Mouse (Mus musculus) kidney, postnatal 0 days (tissue): ENCODE measurements at regions not wholly inside any gene's neighbourhood (a gene's known extent, or its start where the extent isn't known, plus 50 kb on each side); places are given as distances from the start of the nearest gene placed in this dataset.

Experiments used
- ATAC-seq: fragments of 200-750 bp; cut with Nextera tagmentation; replicated peaks from 2 replicates; pipeline ENCODE4 v1.8.0; 2017; ENCODE audit warnings: low read depth, moderate number of reproducible peaks, moderate TSS enrichment, moderate library complexity; ENCODE audit not compliant: low FRiP score
- DNase-seq: peaks from one replicate; pipeline ENCODE4 v3.0.0-alpha.2; 2016; ENCODE audit warnings: low spot score
- H3K27ac ChIP-seq: fragments of 300-500 bp; sonication (generic); 2 replicates; pipeline ENCODE4 v1.5.1; 2014; ENCODE audit warnings: mild to moderate bottlenecking
- H3K27me3 ChIP-seq: fragments of 300-500 bp; sonication (generic); 2 replicates; pipeline ENCODE4 v1.6.1; 2014; ENCODE audit warnings: low read length, mixed read lengths; ENCODE audit not compliant: insufficient read depth
- H3K36me3 ChIP-seq: fragments of 300-500 bp; sonication (generic); 2 replicates; pipeline ENCODE4 v1.6.1; 2014; ENCODE audit warnings: low read length, mixed read lengths; ENCODE audit not compliant: insufficient read depth
- H3K4me1 ChIP-seq: fragments of 300-500 bp; sonication (generic); replicated peaks from 2 replicates; pipeline ENCODE4 v1.6.1; 2014; ENCODE audit warnings: antibody characterized with exemption, low read length, mixed read lengths; ENCODE audit not compliant: insufficient read depth
- H3K4me2 ChIP-seq: fragments of 300-500 bp; sonication (generic); 2 replicates; pipeline ENCODE4 v1.6.1; 2014; ENCODE audit warnings: mild to moderate bottlenecking, low read length, moderate library complexity, mixed read lengths
- H3K4me3 ChIP-seq: fragments of 300-500 bp; sonication (generic); replicated peaks from 2 replicates; pipeline ENCODE4 v1.5.1; 2014; ENCODE audit warnings: low read depth, low read length
- H3K9ac ChIP-seq: fragments of 300-500 bp; sonication (generic); 2 replicates; pipeline ENCODE4 v1.6.1; 2014; ENCODE audit warnings: low read depth, low read length
- H3K9me3 ChIP-seq: fragments of 300-500 bp; sonication (generic); replicated peaks from 2 replicates; pipeline ENCODE4 v1.6.1; 2016; ENCODE audit warnings: low read length, inconsistent platforms, mixed read lengths
- CTCF ChIP-seq: IDR thresholded peaks from 2 replicates; pipeline ENCODE4 v1.5.1; 2016; ENCODE audit warnings: antibody characterized with exemption, low read depth, mild to moderate bottlenecking, moderate library complexity
- WGBS: fragments of 180-500 bp; shearing (Covaris S2); extraction: QIAGEN DNeasy Blood & Tissue Kit; methylation state at CpG from one replicate; pipeline ENCODE4 v1.1.7; 2014; 5-methylcytosine and 5-hydroxymethylcytosine counted together

DNA sequence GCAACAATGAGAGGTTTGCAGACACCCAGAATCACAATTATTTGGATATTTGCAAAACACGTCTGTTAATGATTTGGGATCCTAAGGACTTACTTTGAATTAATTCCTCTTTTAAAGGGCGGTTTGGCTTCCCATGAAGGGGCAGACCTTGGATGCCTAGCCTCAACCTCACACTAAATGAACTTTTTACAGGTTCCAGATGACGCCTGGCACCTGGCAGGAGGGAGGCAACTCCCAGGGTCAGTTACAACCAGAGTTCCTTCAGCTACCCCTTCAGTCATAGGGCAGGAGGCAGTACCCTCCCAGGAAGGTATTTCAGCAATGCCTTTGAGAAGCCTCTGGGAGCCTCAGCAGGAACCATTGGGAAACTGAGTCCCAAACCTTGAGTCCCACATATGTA lies 57.9 kb upstream of the Stx18 start:
- no peak for ATAC-seq
- no peaks in the 10 kb centered on the region for H3K36me3 ChIP-seq
- H3K4me2 ChIP-seq: no peak overlapping the region
- no peak overlapping the region for H3K9ac ChIP-seq
- H3K27ac ChIP-seq: no peak overlapping the region
- no peak overlapping the region for H3K4me3 ChIP-seq
- H3K27me3 ChIP-seq: no peaks in the 10 kb centered on the region; the same call in 1 of the 2 replicates
- DNase-seq: no peak
- WGBS: 86% methylated on average over 3 of the region's 3 CpGs
- H3K9me3 ChIP-seq: no peaks in the 10 kb centered on the region
- no peak for TF ChIP-seq CTCF
- H3K4me1 ChIP-seq: no peaks in the 10 kb centered on the region

DNA sequence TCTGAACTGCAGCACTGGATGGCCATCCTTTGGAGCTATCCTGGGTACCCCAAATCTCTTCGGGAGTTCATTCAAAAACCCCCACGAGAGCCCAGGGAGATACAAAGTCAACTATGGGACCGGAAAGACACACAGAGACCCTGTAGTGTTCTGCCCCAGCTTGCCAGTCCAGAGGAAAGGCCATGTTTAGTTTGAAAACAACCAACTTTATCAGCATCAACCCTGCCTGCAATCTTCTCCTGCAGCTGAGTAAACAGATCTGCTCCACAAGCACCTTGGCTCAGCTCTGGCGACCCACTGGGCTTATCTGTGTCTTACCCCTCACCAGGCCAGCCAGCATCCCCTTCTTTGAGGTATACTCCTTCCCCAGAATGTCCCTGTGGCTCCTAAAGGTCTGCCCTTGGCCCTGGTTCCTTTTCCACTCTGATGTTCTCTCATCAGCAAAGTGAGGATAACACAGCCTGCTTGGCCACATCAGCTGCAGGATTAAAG lies 61.6 kb upstream of the Stx18 start:
- no peak for ATAC-seq
- Histone ChIP-seq H3K4me1 (no peaks in the 10 kb centered on the region), H3K9ac (no peak overlapping the region), H3K27ac (no peak overlapping the region), H3K9me3 (no peaks in the 10 kb centered on the region), H3K36me3 (no peaks in the 10 kb centered on the region), H3K4me3 (no peak overlapping the region), H3K27me3 (no peaks in the 10 kb centered on the region), H3K4me2 (no peak overlapping the region)
- WGBS: 34% methylated on average over 4 of the region's 4 CpGs
- TF ChIP-seq CTCF: no peak
- no peak for DNase-seq

- WGBS: 62% methylated on average over 7 of the region's 7 CpGs
- no peak for TF ChIP-seq CTCF
- DNase-seq: no peak
These were observed 65.5 kb upstream of the Stx18 start for GRCm38 (mm10) chr5:37972980-37973545.

DNA sequence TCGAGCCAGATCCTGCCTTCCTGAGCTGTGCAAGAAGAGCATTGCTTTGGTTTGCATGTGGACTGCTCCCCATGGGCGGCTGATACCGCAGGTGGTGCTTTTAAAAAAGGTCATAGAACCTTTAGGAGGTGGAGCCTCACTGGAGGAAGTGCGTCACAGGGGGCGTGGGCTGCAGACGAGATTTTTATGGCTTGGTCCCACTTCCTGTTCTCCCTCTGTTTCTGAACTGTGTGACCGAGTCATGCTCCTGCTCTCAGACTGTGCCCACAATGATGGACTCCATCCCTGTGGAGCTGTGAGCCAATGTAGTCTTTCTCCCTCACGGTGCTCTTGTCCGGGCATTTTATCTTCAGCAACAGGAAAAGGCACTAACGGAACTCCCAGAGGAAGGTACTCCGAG lies 66.8 kb upstream of the Stx18 start:
- Histone ChIP-seq H3K9ac (no peak overlapping the region), H3K4me2 (no peak overlapping the region), H3K36me3 (no peaks in the 10 kb centered on the region), H3K4me3 (no peak overlapping the region), H3K27ac (no peak overlapping the region), H3K27me3 (peaks cover 14% of the 10 kb centered on the region), H3K9me3 (no peaks in the 10 kb centered on the region), H3K4me1 (0 out of 2 replicates have a peak, but pooled peaks cover 3% of the 10 kb centered on the region)
- DNase-seq (no peak), ATAC-seq (no peak)
- TF ChIP-seq CTCF: no peak
- WGBS: 51% methylated on average over 11 of the region's 11 CpGs

More at GRCm38 (mm10) chr5:37972980-37973545, 65.5 kb upstream of the Stx18 start:
- Histone ChIP-seq H3K4me2 (no peak overlapping the region), H3K27ac (no peak overlapping the region), H3K4me3 (no peak overlapping the region), H3K27me3 (peaks cover 10% of the 10 kb centered on the region; the same call in 1 of the 2 replicates), H3K9me3 (no peaks in the 10 kb centered on the region), H3K9ac (no peak overlapping the region), H3K36me3 (no peaks in the 10 kb centered on the region), H3K4me1 (no peaks in the 10 kb centered on the region)
- ATAC-seq: no peak

GRCm38 (mm10) chr5:37968596-37968995 lies 69.9 kb upstream of the Stx18 start:
- H3K9ac ChIP-seq: no peak overlapping the region
- no peak overlapping the region for H3K4me3 ChIP-seq
- 5% methylated on average over 10 of the region's 10 CpGs for WGBS
- no peak overlapping the region for H3K27ac ChIP-seq
- H3K4me1 ChIP-seq: 0 out of 2 replicates have a peak, but pooled peaks cover 3% of the 10 kb centered on the region
- no peak for TF ChIP-seq CTCF
- no peaks in the 10 kb centered on the region for H3K9me3 ChIP-seq
- H3K4me2 ChIP-seq: peak overlapping the region; percentile 26
- no peak for ATAC-seq
- peaks cover 14% of the 10 kb centered on the region for H3K27me3 ChIP-seq
- no peak for DNase-seq
- H3K36me3 ChIP-seq: no peaks in the 10 kb centered on the region

DNA sequence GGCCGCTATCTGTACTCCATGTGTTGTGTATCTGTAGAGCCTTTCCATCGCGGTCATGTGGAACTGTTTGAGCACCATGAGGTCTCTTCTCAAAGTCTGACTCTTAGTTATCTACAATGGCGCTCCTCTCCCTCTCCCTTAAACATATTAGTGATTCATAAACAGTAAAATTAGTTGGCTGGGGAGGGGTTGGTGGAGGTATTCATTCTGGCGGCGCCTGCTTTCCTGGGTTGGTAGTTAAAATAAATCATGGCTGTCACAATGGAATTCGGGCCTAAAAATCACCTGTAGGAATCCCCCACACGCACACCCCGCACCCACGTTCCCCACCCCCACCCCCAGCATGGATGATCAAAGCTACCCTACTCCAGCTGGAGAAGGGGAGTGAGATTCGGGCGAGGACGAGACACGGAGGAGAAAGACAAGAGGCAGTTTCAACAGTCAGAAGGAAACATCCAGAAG lies 70.6 kb upstream of the Stx18 start:
- DNase-seq (peak; percentile 11), ATAC-seq (no peak)
- Histone ChIP-seq H3K9me3 (no peaks in the 10 kb centered on the region), H3K4me3 (0 out of 2 replicates have a peak overlapping the region, but pooled peaks have one; percentile 11), H3K27ac (no peak overlapping the region), H3K9ac (no peak overlapping the region), H3K4me2 (peak overlapping the region; percentile 26), H3K36me3 (no peaks in the 10 kb centered on the region), H3K27me3 (peaks cover 14% of the 10 kb centered on the region), H3K4me1 (0 out of 2 replicates have a peak, but pooled peaks cover 3% of the 10 kb centered on the region)
- 2% methylated on average over 14 of the region's 14 CpGs for whole genome bisulfite sequencing
- no peak for TF ChIP-seq CTCF
